Mouse (Mus musculus) kidney, adult 2 months (tissue): ENCODE results near the gene H2-Q1.
"Not testable (repeated sequence)": the region's sequence is repeated elsewhere in the genome, so short reads cannot be mapped to it uniquely, and the experiment has no call there.

Experiments used
- CTCF ChIP-seq: fragments of 200-500 bp; conservative IDR thresholded peaks from 2 replicates; pipeline ENCODE4 v1.5.1; 2011; ENCODE audit warnings: low read depth, mild to moderate bottlenecking, control low read depth, low read length, moderate library complexity, mixed read lengths; ENCODE audit not compliant: insufficient read depth, insufficient read length
- POLR2A ChIP-seq: fragments of 200-500 bp; IDR thresholded peaks from one replicate; pipeline ENCODE4 v1.6.1; 2011; ENCODE audit warnings: low read depth, low read length, control low read depth

GRCm38 (mm10) chr17:35329714-35330113 is 9.5 kb downstream of the H2-Q1 start:
- TF ChIP-seq CTCF, POLR2A: not testable (repeated sequence)
